Mouse (Mus musculus): Measurements from ENCODE around the gene Cdc42ep1. TPM values are rescaled to one million over a fixed set of nuclear protein-coding genes. Genes with fewer than 3 reads are reported as not detected.

Cdc42ep1 gene
- total and polyA plus RNA-seq, 3 experiments = 0.04 to 1.7 TPM; not detected in 1

DNA sequence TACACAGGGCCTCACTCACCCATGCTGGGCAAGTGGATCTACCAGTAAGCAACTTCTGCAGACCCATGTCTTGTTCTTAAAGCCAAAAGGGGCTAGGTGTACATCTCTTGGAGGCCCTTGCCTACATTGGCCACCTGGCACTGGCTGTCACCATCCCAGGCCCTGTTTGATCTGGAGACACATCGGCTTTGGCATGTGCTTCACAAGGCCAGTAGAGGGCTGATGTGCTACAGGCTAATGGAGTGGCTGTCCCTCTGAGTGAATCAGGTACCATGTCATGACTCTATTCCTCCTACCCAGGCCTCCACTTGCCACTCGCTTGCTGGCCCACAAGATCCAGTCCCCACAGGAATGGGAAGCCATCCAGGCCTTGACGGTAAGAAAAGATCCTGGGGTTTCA lies 39.4 kb downstream of the Cdc42ep1 start:
- Histone ChIP-seq H3K36me3 (ENCODE audit: control insufficient read depth in 1 of 2, insufficient read depth in 2 of 2, low read length in 2 of 2) (peaks cover 0 to 5% of the 10 kb centered on the region in 2 experiments; a peak in 2 of 4 replicates), H3K9ac (ENCODE audit: control insufficient read depth, low read depth, low read length, poor library complexity, severe bottlenecking) (no peak overlapping the region), H3K27me3 (ENCODE audit: control insufficient read depth in 1 of 2, insufficient read depth in 2 of 2, low read length in 2 of 2) (no peaks in the 10 kb centered on the region), H3K4me3 (ENCODE audit: control insufficient read depth in 1 of 2, insufficient read depth in 1 of 2, low read depth in 2 of 2, low read length in 2 of 2) (no peak overlapping the region), H3K79me2 (ENCODE audit: control insufficient read depth, insufficient read depth, low read length, poor library complexity) (peaks cover 9% of the 10 kb centered on the region), H3K9me3 (replicated peaks; ENCODE audit: insufficient read depth, low read length) (no peaks in the 10 kb centered on the region), H3K27ac (ENCODE audit: control insufficient read depth, low read depth, low read length) (no peak overlapping the region), H3K4me1 (ENCODE audit: control insufficient read depth in 1 of 2, insufficient read depth in 2 of 2, low read length in 2 of 2) (peaks cover 0 to 6% of the 10 kb centered on the region in 2 experiments; a peak in 2 of 4 replicates)
- TF ChIP-seq GATA1 (IDR thresholded peaks at IDR 0.05; ENCODE audit: low read depth, low read length) = no peak
- TF ChIP-seq TBP (IDR thresholded peaks at IDR 0.05; ENCODE audit: low read depth, low read length) = no peak
- TF ChIP-seq NRF1 (IDR thresholded peaks at IDR 0.05; ENCODE audit: insufficient read depth, low read depth, low read length, poor library complexity, severe bottlenecking) = no peak
- TF ChIP-seq POLR2A (IDR thresholded peaks at IDR 0.05; ENCODE audit: control insufficient read depth in 1 of 2, insufficient read depth in 1 of 2, low read depth in 1 of 2, low read length in 2 of 2, poor library complexity in 1 of 2) = no peak
- no peak for TF ChIP-seq GABPA (IDR thresholded peaks at IDR 0.05; ENCODE audit: low read depth, low read length)
- TF ChIP-seq KAT2A (conservative IDR thresholded peaks at IDR 0.05; ENCODE audit: low read depth, low read length) = no peak
- TF ChIP-seq MXI1 (IDR thresholded peaks at IDR 0.05; ENCODE audit: low read depth, low read length) = no peak
- TF ChIP-seq UBTF (IDR thresholded peaks at IDR 0.05; ENCODE audit: borderline replicate concordance, insufficient read depth, low read depth, low read length) = no peak
- TF ChIP-seq ZNF384 (IDR thresholded peaks at IDR 0.05; ENCODE audit: low read depth, low read length) = no peak
- TF ChIP-seq ZC3H11A (IDR thresholded peaks at IDR 0.05; ENCODE audit: low read depth, low read length) = no peak
- TF ChIP-seq ZMIZ1 (IDR thresholded peaks at IDR 0.05; ENCODE audit: low read depth, low read length) = no peak
- TF ChIP-seq ELF1 (IDR thresholded peaks at IDR 0.05; ENCODE audit: low read depth, low read length) = no peak
- no peak for DNase-seq (ENCODE audit: low read depth, low spot score)

DNA sequence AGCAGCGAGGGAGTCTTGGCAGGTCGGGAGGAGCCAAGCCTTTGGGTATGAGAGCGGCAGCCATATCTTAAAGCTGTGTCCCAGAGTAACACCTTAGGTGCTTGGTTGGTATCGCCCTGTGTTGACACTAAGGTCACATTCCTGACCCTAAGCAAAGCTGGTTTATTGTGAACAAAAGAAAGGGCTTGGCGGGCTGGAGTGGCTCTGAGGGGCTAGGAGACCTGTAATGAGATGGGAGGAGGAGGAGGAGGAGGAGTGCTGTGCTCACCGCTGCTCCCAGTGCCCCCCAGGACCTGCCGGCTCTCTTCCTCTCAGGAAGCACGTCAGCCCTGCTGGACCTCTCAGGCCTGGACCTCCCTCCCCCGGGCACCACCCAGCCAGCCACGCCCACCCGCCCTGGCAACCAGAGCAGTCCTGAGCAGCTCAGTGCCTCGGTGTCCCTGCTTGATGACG lies 47.0 kb downstream of the Cdc42ep1 start:
- Histone ChIP-seq H3K36me3 (ENCODE audit: control insufficient read depth in 1 of 2, insufficient read depth in 2 of 2, low read length in 2 of 2) (no peaks in the 10 kb centered on the region; a peak in 1 of 4 replicates), H3K9me3 (replicated peaks; ENCODE audit: insufficient read depth, low read length) (no peaks in the 10 kb centered on the region), H3K4me1 (ENCODE audit: control insufficient read depth in 1 of 2, insufficient read depth in 2 of 2, low read length in 2 of 2) (no peaks in the 10 kb centered on the region), H3K4me3 (ENCODE audit: control insufficient read depth in 1 of 2, insufficient read depth in 1 of 2, low read depth in 2 of 2, low read length in 2 of 2) (no peak overlapping the region), H3K9ac (ENCODE audit: control insufficient read depth, low read depth, low read length, poor library complexity, severe bottlenecking) (no peak overlapping the region), H3K27me3 (ENCODE audit: control insufficient read depth in 1 of 2, insufficient read depth in 2 of 2, low read length in 2 of 2) (no peaks in the 10 kb centered on the region), H3K27ac (ENCODE audit: control insufficient read depth, low read depth, low read length) (no peak overlapping the region), H3K79me2 (ENCODE audit: control insufficient read depth, insufficient read depth, low read length, poor library complexity) (no peaks in the 10 kb centered on the region)
- TF ChIP-seq MXI1 (IDR thresholded peaks at IDR 0.05; ENCODE audit: low read depth, low read length) (no peak), MEF2A (IDR thresholded peaks at IDR 0.05; ENCODE audit: extremely low read depth, insufficient replicate concordance, low read depth, low read length, poor library complexity, severe bottlenecking) (no peak), POLR2AphosphoS5 (IDR thresholded peaks at IDR 0.05; ENCODE audit: borderline replicate concordance, low read depth, low read length) (no peak), NRF1 (IDR thresholded peaks at IDR 0.05; ENCODE audit: insufficient read depth, low read depth, low read length, poor library complexity, severe bottlenecking) (no peak)
- no peak for DNase-seq (ENCODE audit: low read depth, low spot score)

Measured in MEL (cell line).